Comparison of ENCODE assay signal across 7 mouse cellular contexts in the genomic region with DNA sequence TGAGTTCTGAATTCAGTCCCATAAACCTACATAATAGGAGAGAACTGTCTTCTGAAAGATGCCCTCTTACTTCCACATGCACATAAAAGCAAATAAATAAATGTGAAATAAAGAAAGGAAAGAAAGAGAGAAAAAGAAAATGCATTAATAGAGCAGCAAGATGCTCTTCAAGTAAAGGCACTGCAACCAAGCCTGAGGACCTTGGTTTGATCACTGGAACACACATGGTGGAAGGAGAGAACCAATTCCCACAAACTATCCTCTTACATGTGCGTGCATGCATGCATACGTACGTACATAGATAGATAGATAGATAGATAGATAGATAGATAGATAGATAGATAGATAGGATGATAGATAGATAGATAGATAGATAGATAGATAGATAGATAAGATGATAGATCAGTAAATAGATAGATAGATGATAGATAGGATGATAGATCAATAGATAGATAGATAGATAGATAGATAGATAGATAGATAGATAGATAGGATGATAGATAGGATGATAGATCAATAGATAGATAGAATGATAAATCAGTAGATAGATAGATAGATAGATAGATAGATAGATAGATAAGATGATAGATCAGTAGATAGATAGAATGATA.
A peak's percentile ranks its signal among the peaks of the same experiment; 100 is the strongest.
DNase-seq lines count a peak whose midpoint lies in the region; ATAC-seq and TF ChIP-seq lines count a peak whose summit lies in the region.
"Not testable (repeated sequence)": the region's sequence is repeated elsewhere in the genome, so short reads cannot be mapped to it uniquely, and the experiment has no call there.

No protein-coding gene starts in this region.

- H3K4me3 ChIP-seq in G1E (ENCODE audit: low read depth, low read length) = not testable (repeated sequence)

- 0 out of 2 replicates have a peak, but pooled peaks have one; percentile 15 for ATAC-seq in G1E (ENCODE audit: extremely low read depth, insufficient number of reproducible peaks, low FRiP score, poor library complexity, severe bottlenecking)
- ATAC-seq in erythroid progenitor cell, adult 5-6 weeks (replicated peaks; ENCODE audit: low FRiP score, poor library complexity, severe bottlenecking) = 0 out of 2 replicates have a peak, but pooled peaks have one; percentile 42
- peak; percentile 91 for ATAC-seq in megakaryocyte-erythroid progenitor cell, adult 5-6 weeks (replicated peaks; ENCODE audit: low FRiP score, low TSS enrichment, poor library complexity, severe bottlenecking)

- not testable (repeated sequence) for TF ChIP-seq CTCF in G1E (IDR thresholded peaks at IDR 0.05; ENCODE audit: low read depth, low read length)

- not testable (repeated sequence) for H3K4me1 ChIP-seq in G1E (ENCODE audit: insufficient read depth, low read depth, low read length)

- DNase-seq in CD4-positive helper T cell, adult 2 months (ENCODE audit: low read depth, low spot score) = peak; percentile 23
- DNase-seq in G1E (ENCODE audit: low spot score) = not testable (repeated sequence)
- DNase-seq in MEL-GATA-1-ER (ENCODE audit: extremely low read depth, low read depth) = peak; percentile 21
- peak; percentile 23 for DNase-seq in c-Kit-positive CD71-positive TER-119-positive erythroid progenitor cells, embryonic 14.5 days (ENCODE audit: low spot score)
- peak; percentile 22 for DNase-seq in induced T-regulatory cell, adult 2 months (ENCODE audit: low read depth)

- peaks cover 46% of the 10 kb centered on the region for H3K9me3 ChIP-seq in G1E (replicated peaks)

- not testable (repeated sequence) for H3K36me3 ChIP-seq in G1E (replicated peaks)

- H3K27me3 ChIP-seq in G1E (ENCODE audit: insufficient read depth, low read length) = not testable (repeated sequence)

Comparison
In these comparisons a context has a peak if more than half of its experiments do, and no peak if none do; other contexts are left out.
1. ATAC-seq: peak in every context shown above with its lines; median percentile 91 in megakaryocyte-erythroid progenitor cell, adult 5-6 weeks; 42 in erythroid progenitor cell, adult 5-6 weeks; 15 in G1E.